Mouse (Mus musculus): ENCODE data around the gene Ccnd2. TPM values are rescaled to one million over a fixed set of nuclear protein-coding genes. Genes with fewer than 3 reads are reported as not detected.

The Ccnd2 gene
- total and polyA plus RNA-seq, 3 experiments = 152 to 1,195 (median 656) TPM

GRCm38 (mm10) chr6:127133433-127134245, 18.4 kb downstream of the Ccnd2 start:
- no peaks in the 10 kb centered on the region for H3K27me3 ChIP-seq (ENCODE audit: insufficient read depth, low read length)
- no peak overlapping the region for H3K4me3 ChIP-seq (ENCODE audit: low read depth, low read length)
- peaks cover 98% of the 10 kb centered on the region for H3K36me3 ChIP-seq (replicated peaks)
- DNase-seq (ENCODE audit: low spot score) = no peak
- no peak for TF ChIP-seq GATA1 (IDR thresholded peaks at IDR 0.05; ENCODE audit: borderline replicate concordance, low read length)
- TF ChIP-seq POLR2AphosphoS5 (IDR thresholded peaks at IDR 0.05; ENCODE audit: insufficient replicate concordance, low read depth, low read length) = no peak
- TF ChIP-seq GATA2 (IDR thresholded peaks at IDR 0.05; ENCODE audit: borderline replicate concordance, low read depth, low read length) = no peak
- no peak for TF ChIP-seq TAL1 (conservative IDR thresholded peaks at IDR 0.05; ENCODE audit: low read depth, low read length)
- no peak for TF ChIP-seq CTCF (IDR thresholded peaks at IDR 0.05; ENCODE audit: low read depth, low read length)
- no peak for ATAC-seq (ENCODE audit: extremely low read depth, insufficient number of reproducible peaks, low FRiP score, poor library complexity, severe bottlenecking)
- no peaks in the 10 kb centered on the region for H3K9me3 ChIP-seq (replicated peaks)
- peaks cover 58% of the 10 kb centered on the region for H3K4me1 ChIP-seq (ENCODE audit: insufficient read depth, low read depth, low read length)

- H3K27me3 ChIP-seq (ENCODE audit: insufficient read depth, low read length) = no peaks in the 10 kb centered on the region
- H3K4me3 ChIP-seq (ENCODE audit: low read depth, low read length) = no peak overlapping the region
- H3K36me3 ChIP-seq (replicated peaks) = peaks cover 96% of the 10 kb centered on the region
- no peaks in the 10 kb centered on the region for H3K9me3 ChIP-seq (replicated peaks)
- no peak for TF ChIP-seq CTCF (IDR thresholded peaks at IDR 0.05; ENCODE audit: low read depth, low read length)
- TF ChIP-seq POLR2AphosphoS5 (IDR thresholded peaks at IDR 0.05; ENCODE audit: insufficient replicate concordance, low read depth, low read length) = no peak
- TF ChIP-seq GATA1 (IDR thresholded peaks at IDR 0.05; ENCODE audit: borderline replicate concordance, low read length) = no peak
- TF ChIP-seq TAL1 (conservative IDR thresholded peaks at IDR 0.05; ENCODE audit: low read depth, low read length) = no peak
- no peak for TF ChIP-seq GATA2 (IDR thresholded peaks at IDR 0.05; ENCODE audit: borderline replicate concordance, low read depth, low read length)
- DNase-seq (ENCODE audit: low spot score) = no peak
- ATAC-seq (ENCODE audit: extremely low read depth, insufficient number of reproducible peaks, low FRiP score, poor library complexity, severe bottlenecking) = no peak
- H3K4me1 ChIP-seq (ENCODE audit: insufficient read depth, low read depth, low read length) = peaks cover 57% of the 10 kb centered on the region
Observed at GRCm38 (mm10) chr6:127132719-127133118, 19.3 kb downstream of the Ccnd2 start.

DNA sequence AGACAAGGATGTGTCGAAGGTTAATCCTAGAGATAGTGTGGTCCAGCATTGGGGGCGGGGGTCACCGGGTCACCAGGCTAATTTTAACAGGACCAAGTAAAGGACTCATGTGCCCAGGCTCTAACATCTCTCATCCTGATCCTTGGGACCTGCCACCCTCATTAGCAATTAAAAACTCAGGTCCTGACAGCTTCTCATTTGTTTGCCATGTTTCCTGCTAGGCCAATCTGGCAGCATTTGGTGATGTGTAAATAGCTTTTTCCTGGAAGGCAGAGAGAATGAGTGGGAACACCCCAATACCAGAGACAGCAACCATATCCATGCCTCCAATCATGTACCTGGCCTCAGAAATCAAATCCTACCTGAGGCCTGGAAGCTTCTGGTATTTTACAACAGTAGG, 20.0 kb downstream of the Ccnd2 start:
- peaks cover 96% of the 10 kb centered on the region for H3K36me3 ChIP-seq (replicated peaks)
- peaks cover 55% of the 10 kb centered on the region for H3K4me1 ChIP-seq (ENCODE audit: insufficient read depth, low read depth, low read length)
- ATAC-seq (ENCODE audit: extremely low read depth, insufficient number of reproducible peaks, low FRiP score, poor library complexity, severe bottlenecking) = no peak
- DNase-seq (ENCODE audit: low spot score) = no peak
- no peaks in the 10 kb centered on the region for H3K9me3 ChIP-seq (replicated peaks)
- no peaks in the 10 kb centered on the region for H3K27me3 ChIP-seq (ENCODE audit: insufficient read depth, low read length)
- TF ChIP-seq CTCF (IDR thresholded peaks at IDR 0.05; ENCODE audit: low read depth, low read length) (no peak), GATA2 (IDR thresholded peaks at IDR 0.05; ENCODE audit: borderline replicate concordance, low read depth, low read length) (no peak), POLR2AphosphoS5 (IDR thresholded peaks at IDR 0.05; ENCODE audit: insufficient replicate concordance, low read depth, low read length) (no peak), GATA1 (IDR thresholded peaks at IDR 0.05; ENCODE audit: borderline replicate concordance, low read length) (no peak), TAL1 (conservative IDR thresholded peaks at IDR 0.05; ENCODE audit: low read depth, low read length) (no peak)
- no peak overlapping the region for H3K4me3 ChIP-seq (ENCODE audit: low read depth, low read length)

GRCm38 (mm10) chr6:127130377-127130776, 21.6 kb downstream of the Ccnd2 start:
- Histone ChIP-seq H3K36me3 (replicated peaks) (peaks cover 97% of the 10 kb centered on the region), H3K4me1 (ENCODE audit: insufficient read depth, low read depth, low read length) (peaks cover 65% of the 10 kb centered on the region), H3K9me3 (replicated peaks) (no peaks in the 10 kb centered on the region), H3K27me3 (ENCODE audit: insufficient read depth, low read length) (no peaks in the 10 kb centered on the region), H3K4me3 (ENCODE audit: low read depth, low read length) (no peak overlapping the region)
- DNase-seq (ENCODE audit: low spot score) (no peak), ATAC-seq (ENCODE audit: extremely low read depth, insufficient number of reproducible peaks, low FRiP score, poor library complexity, severe bottlenecking) (no peak)
- TF ChIP-seq CTCF (IDR thresholded peaks at IDR 0.05; ENCODE audit: low read depth, low read length) (no peak), GATA1 (IDR thresholded peaks at IDR 0.05; ENCODE audit: borderline replicate concordance, low read length) (no peak), GATA2 (IDR thresholded peaks at IDR 0.05; ENCODE audit: borderline replicate concordance, low read depth, low read length) (no peak), POLR2AphosphoS5 (IDR thresholded peaks at IDR 0.05; ENCODE audit: insufficient replicate concordance, low read depth, low read length) (no peak)

GRCm38 (mm10) chr6:127129659-127130058, 22.3 kb downstream of the Ccnd2 start:
- Histone ChIP-seq H3K4me1 (ENCODE audit: insufficient read depth, low read depth, low read length) (peaks cover 58% of the 10 kb centered on the region), H3K4me3 (ENCODE audit: low read depth, low read length) (no peak overlapping the region), H3K27me3 (ENCODE audit: insufficient read depth, low read length) (no peaks in the 10 kb centered on the region), H3K36me3 (replicated peaks) (peaks cover 93% of the 10 kb centered on the region), H3K9me3 (replicated peaks) (no peaks in the 10 kb centered on the region)
- TF ChIP-seq POLR2AphosphoS5 (IDR thresholded peaks at IDR 0.05; ENCODE audit: insufficient replicate concordance, low read depth, low read length) (no peak), GATA2 (IDR thresholded peaks at IDR 0.05; ENCODE audit: borderline replicate concordance, low read depth, low read length) (no peak)
- no peak for DNase-seq (ENCODE audit: low spot score)
- ATAC-seq (ENCODE audit: extremely low read depth, insufficient number of reproducible peaks, low FRiP score, poor library complexity, severe bottlenecking) = no peak

GRCm38 (mm10) chr6:127123506-127123905, 28.5 kb downstream of the Ccnd2 start:
- Histone ChIP-seq H3K4me1 (ENCODE audit: insufficient read depth, low read depth, low read length) (peaks cover 21% of the 10 kb centered on the region), H3K27me3 (ENCODE audit: insufficient read depth, low read length) (peaks cover 14% of the 10 kb centered on the region), H3K9me3 (replicated peaks) (no peaks in the 10 kb centered on the region), H3K36me3 (replicated peaks) (peaks cover 36% of the 10 kb centered on the region), H3K4me3 (ENCODE audit: low read depth, low read length) (no peak overlapping the region)
- TF ChIP-seq GATA1 (IDR thresholded peaks at IDR 0.05; ENCODE audit: borderline replicate concordance, low read length) (no peak), TAL1 (conservative IDR thresholded peaks at IDR 0.05; ENCODE audit: low read depth, low read length) (no peak), GATA2 (IDR thresholded peaks at IDR 0.05; ENCODE audit: borderline replicate concordance, low read depth, low read length) (no peak), POLR2AphosphoS5 (IDR thresholded peaks at IDR 0.05; ENCODE audit: insufficient replicate concordance, low read depth, low read length) (no peak), CTCF (IDR thresholded peaks at IDR 0.05; ENCODE audit: low read depth, low read length) (no peak)
- DNase-seq (ENCODE audit: low spot score) = no peak
- ATAC-seq (ENCODE audit: extremely low read depth, insufficient number of reproducible peaks, low FRiP score, poor library complexity, severe bottlenecking) = no peak
